Mouse (Mus musculus) cerebellum, adult 2 months (tissue): ENCODE results near the gene Srsf2.

Experiments
- CTCF ChIP-seq: fragments of 200-500 bp; IDR thresholded peaks from 2 replicates; pipeline ENCODE4 v1.5.1; 2011; ENCODE audit warnings: low read depth, mild to moderate bottlenecking, control low read depth, low read length, moderate library complexity, borderline replicate concordance; ENCODE audit not compliant: insufficient read depth
- POLR2A ChIP-seq: fragments of 200-500 bp; IDR thresholded peaks from 2 replicates; pipeline ENCODE4 v1.6.1; 2011; ENCODE audit warnings: low read length, control low read depth, borderline replicate concordance; ENCODE audit not compliant: insufficient read depth

- TF ChIP-seq CTCF, result no peak
- TF ChIP-seq POLR2A, result no peak
Observed at GRCm38 (mm10) chr11:116851576-116852290, 1.2 kb downstream of the Srsf2 start.
